Mouse (Mus musculus): ENCODE measurements around the gene Gm6351.

Gene Gm6351

DNA sequence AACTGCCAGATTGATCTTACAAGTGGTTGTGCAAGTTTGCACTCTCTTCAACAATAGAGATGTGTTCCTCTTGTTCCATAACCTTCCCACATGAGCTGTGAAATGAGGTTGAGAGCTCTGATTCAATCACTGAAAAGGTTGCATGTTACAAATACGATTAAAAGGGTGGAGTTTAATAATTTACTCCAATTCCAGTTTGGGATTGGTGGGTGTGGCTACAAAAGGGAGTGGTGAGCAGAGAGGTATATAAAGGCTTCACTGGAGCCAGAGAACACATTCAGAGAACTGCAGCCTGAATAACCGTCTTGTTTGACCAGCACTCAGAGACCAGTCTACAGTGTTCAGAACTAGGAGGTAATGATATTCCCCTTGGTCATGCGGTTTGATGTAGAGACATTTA lies at the start of gene Gm6351:
Gene Gm6351 (plus strand): TSS at position 301 of the 400 bp plus-strand sequence.
- WGBS: no CpG with 5 or more reads among the region's 3 CpGs

GRCm38 (mm10) chr5:94070445-94070844 lies 5.7 kb upstream of the Gm6351 start, which contains the start of gene BC061212:
TSS of gene BC061212 (minus strand) at chr5:94070545.
- no CpG with 5 or more reads among the region's 1 CpGs for WGBS

All from cerebral cortex, adult 2 months (tissue).